Mouse (Mus musculus): Measurements from ENCODE around the gene Psmd3.

DNA sequence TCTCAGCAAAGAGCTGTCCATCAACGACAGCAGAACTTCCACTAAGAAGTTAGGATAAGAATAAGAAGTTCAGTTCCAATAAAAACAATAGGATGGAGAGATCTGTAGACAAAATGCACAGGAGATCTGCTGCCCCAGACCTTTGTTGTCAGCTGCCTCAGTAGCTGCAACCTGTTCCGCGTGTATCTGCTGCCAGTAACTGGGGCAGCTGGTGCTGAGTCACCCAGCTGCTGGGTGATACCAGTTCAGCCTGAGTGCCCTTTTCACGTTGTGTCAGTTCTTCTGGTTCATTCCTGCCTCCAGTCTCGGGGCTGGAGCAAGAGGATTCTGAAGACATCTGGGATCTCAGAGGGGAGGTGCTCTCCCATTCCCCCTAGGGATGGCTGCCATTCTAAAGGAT lies 10.5 kb upstream of the Psmd3 start:
- no peak for TF ChIP-seq CTCF (IDR thresholded peaks at IDR 0.05; ENCODE audit: low read depth, low read length)
- TF ChIP-seq POLR2A (IDR thresholded peaks at IDR 0.05; ENCODE audit: extremely low read depth, insufficient read depth, low read length) = no peak

All from liver, adult 2 months (tissue).